Mouse (Mus musculus) liver, adult (tissue): Measurements from ENCODE around the gene B4galt5.
A peak's percentile ranks its signal among the peaks of the same experiment; 100 is the strongest.

Source experiments
- GATA4 ChIP-seq: IDR thresholded peaks from 2 replicates; pipeline ENCODE4 v1.6.1; 2014; ENCODE audit warnings: mild to moderate bottlenecking, low read length; ENCODE audit not compliant: insufficient replicate concordance

Gene B4galt5

DNA sequence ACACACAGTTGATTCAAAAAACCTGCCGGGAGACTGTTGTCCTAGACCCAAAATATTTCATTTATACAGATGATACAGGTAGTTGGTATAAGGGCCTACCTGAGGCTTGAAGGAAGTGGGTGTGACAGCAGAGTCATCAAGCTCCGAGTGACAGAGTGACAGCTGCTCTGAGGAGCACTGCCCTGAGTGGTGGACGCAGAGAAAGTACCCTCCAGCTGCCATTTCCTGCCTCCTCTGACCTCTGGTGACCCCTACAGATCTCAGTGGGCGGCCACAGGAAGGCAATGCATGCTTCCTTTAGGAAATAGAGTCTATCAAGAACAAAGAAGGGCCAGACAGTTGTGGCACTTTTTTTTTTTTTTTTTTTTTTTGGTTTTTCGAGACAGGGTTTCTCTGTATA is 83.2 kb downstream of the B4galt5 start:
- TF ChIP-seq GATA4 = no peak

DNA sequence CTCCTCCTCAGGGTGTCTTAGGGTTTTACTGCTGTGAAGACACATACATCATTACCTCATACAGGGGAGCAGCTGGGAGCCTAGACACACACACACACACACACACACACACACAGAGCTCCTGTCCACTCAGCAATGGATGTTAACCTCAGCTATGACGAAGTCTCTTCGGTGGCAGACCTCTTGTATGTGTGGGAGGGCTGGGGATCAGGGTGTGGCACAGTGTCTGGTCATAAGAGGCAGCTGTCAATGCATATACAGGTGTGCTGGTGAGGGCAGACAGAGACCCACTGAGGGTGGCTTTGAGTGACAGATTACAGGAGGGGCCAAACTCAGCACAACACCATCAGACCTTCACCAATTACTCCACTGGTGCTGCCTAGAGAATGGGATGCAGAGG is 84.0 kb downstream of the B4galt5 start:
- no peak for TF ChIP-seq GATA4

DNA sequence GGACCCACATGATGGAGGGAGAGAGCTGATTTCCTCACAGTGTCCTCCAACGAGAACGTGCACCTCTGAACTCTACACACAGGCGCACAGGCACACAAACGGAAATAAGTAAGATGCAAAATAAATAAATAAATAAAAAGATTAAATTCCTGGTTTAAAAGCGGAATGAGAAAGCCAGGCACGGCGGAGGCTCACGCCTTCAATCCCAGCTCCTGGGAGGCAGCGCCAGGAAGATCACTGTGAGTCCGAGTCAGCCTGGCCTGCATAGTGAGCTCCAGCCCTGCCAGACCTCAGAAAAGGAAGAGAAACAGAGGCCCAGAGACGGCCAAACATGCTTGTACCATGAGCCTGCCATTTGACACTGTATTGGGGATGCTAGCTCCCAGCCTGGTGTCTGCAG is 85.1 kb downstream of the B4galt5 start:
- no peak for TF ChIP-seq GATA4

DNA sequence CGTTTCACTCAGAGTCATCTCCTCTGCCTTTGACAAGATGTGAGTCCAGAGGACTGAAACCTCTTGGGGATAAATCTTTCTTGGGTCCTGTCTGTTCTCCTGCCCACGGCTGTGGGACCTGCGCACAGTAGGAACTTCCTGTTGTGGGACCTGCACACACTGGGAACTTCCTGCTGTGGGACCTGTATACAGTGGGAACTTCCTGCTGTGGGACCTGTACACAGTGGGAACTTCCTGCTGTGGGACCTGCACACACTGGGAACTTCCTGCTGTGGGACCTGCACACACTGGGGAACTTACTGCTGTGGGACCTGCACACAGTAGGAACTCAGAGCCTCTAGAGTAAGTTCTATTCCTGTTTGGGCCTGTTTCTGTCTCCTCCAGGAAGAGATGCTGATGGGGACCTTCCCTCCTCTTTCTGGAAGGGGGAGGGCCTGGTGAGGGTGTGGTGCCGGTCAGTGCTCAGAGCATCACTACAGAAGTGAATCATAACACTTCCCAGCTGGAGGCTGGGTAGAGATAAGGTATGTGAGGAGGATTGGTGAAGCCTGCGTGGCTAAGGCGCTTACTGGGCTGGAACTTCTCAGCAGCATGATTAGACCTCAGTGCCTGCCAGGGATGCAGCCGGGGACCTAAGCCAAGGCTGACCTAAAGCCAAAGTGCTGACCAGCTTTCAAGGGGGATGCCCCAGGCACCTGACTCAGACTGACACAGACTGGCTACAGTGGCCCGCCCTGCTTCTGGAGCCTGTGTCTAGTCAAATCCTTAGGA is 85.8 kb downstream of the B4galt5 start:
- no peak for TF ChIP-seq GATA4

DNA sequence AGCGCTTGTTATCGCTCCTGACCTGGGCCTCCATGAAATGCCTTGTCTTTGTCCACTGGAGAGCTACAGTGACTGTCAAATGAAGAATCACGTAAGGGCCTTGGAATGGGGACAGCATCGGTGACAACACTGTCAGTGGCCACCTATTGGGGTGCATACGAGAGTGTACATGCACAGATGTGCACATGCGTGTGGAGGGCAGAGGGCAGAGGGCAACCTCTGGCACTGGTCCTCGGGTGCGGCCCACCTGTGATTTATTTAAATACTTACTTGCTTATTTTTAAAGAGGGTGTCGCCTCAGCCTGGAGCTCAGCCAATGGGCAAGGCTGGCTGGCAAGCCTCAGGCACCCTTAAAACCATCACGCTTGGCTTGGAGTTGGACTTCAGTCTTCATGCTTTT is 86.5 kb downstream of the B4galt5 start:
- no peak for TF ChIP-seq GATA4

DNA sequence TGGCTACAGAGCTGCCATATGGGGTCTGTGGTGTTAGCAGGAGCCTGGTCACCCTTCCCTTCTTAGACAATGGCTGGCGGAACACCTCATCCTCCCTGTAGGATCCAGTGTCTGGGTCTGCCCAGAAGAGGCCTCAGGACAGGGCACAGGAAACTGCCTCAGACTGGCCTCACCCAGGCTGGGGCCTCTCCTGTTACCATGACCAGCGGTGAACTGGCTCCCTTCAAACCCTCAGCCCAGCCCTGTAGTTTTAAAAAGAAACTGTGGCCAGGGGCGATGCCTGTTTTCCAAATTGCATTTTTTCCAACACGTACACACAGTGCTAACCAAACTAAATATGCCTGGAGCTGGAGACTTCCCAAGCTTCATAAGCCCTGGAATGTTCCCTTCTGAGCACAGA is 87.9 kb downstream of the B4galt5 start:
- no peak for TF ChIP-seq GATA4

DNA sequence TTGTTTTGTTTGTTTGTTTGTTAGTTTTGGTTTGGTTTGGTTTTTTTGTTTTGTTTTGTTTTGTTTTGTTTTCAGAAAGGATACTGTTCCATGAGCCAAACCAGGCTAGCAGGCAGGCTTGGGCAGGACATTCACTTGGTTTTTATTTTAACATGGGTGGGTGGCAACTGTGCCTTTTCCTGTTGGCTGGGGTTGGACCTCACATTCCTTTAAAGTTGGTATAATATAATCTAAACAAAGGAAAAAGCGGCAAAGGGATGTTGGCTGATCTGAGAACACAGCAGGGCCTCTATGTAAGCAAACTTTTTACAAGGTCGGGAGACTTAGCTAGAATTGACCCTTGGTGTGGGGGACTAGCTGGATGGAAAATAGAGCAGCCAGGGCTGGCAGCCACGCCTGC is 91.2 kb downstream of the B4galt5 start:
- TF ChIP-seq GATA4 = no peak

DNA sequence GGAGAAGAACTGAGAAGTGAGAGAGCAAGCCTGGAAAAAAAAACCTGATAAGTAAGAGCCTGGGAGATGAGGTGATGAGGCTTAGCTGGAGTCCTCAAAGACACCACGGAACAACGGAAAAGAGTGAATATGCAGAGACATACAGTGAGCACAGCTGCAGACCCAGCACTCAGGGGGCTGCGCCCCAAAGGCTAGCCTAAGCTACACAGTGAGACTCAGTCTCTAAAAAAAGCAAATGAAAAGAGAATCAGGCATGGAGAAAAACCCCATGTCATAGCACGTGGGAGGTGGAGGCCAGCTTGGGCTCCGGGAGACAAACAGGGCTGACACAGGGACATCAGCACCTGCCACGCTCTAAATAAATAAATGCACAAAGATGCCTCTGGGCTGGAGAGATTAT is 94.2 kb downstream of the B4galt5 start:
- no peak for TF ChIP-seq GATA4

DNA sequence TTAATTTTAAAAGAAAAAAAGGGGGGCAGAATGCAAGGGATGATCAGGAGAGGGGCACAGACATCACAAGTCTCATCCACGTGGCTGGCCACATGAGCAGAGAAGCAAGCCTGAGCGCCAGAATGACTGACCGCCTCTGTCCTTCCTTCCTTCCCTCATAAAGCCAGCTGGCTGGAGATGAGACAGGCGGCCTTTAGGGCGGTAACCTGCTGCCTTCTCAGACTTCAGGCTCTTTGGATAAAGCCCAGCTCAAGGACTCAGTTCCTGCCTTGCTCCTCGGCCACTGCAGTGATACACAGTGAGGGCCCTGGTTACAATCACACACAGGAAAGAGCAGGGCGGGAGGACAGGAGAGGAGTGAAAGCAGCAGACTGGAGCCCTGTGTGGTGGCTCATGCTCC is 94.8 kb downstream of the B4galt5 start:
- peak; percentile 87; the same call in 1 of the 2 replicates for TF ChIP-seq GATA4

DNA sequence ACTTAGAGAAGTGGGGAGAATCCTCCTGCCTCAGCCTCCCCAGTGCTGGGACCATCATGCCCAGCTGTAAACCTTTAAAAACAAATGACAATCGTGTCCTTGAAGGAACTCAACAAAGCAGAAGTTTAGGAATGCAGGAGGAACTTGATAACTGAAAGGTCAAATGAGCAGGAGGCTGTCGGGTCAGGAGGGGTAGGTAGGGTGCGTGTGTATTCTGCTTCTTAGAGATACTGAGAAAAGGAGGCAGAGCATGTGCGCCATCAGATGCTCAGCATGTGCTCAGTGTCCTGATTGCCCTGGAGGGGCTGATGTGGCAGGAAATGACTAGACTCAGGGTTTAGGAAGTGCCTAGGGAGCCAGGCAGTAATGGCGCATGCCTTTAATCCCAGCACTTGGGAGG is 95.5 kb downstream of the B4galt5 start:
- peak; percentile 48; the same call in 1 of the 2 replicates for TF ChIP-seq GATA4

DNA sequence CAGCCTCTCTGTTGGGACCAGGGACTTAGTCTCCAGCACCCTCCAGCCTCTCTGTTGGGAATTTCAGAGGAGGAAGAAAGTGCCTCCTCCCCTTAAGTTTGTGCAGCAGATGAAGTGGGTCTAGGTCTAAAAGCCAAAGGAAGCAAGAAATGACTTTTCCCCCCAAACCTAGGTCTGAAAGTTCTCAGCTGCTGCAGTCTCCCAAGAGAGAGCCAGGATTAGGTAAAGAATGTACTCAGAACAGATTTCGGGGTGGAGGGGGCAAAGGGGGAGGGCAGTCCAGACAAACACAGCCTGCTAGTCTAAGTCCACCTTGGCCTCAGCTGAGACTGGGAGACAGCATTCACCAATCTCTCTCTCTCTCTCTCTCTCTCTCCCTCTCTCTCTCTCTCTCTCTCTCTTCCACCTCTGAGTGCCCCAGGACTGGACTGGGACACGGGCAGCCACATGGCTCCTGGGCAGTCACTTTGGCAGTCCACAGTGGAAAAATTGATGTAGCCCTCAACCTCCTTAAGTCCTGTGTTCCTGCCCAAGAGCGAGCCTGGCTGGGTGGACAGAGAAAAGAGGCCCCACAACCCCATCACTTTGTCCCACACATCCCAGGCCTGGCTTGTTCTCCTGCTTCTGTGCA is 96.8 kb downstream of the B4galt5 start:
- no peak for TF ChIP-seq GATA4

DNA sequence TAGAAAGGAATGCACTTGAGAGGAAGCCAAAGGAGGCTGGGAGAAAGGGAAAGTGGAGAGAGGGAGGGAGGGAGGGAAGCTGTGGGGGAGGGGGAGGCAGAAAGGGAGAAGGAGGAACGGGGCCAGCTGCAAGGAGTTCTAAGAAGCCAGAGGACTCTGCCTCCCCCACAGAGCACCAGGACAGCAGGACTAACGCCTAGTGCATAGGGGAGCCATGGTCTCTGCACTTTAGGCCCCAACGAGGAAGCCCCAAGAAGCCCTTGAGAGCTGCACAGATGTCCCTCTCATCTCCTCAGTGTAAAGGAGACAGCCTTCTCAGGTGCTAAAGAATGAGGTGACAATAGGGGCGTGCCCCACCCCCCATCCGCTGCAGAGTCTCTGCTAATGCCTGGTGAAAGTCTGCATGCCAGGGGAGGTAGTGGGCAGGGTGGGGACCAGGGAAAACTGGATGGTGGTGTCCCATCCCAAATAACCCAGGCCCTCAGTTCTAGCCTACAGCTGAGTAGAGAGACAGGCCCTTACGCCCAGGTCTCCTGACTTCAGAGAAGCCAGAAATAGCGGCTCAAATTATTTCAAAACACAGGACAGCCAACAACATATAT is 98.1 kb downstream of the B4galt5 start:
- no peak for TF ChIP-seq GATA4

DNA sequence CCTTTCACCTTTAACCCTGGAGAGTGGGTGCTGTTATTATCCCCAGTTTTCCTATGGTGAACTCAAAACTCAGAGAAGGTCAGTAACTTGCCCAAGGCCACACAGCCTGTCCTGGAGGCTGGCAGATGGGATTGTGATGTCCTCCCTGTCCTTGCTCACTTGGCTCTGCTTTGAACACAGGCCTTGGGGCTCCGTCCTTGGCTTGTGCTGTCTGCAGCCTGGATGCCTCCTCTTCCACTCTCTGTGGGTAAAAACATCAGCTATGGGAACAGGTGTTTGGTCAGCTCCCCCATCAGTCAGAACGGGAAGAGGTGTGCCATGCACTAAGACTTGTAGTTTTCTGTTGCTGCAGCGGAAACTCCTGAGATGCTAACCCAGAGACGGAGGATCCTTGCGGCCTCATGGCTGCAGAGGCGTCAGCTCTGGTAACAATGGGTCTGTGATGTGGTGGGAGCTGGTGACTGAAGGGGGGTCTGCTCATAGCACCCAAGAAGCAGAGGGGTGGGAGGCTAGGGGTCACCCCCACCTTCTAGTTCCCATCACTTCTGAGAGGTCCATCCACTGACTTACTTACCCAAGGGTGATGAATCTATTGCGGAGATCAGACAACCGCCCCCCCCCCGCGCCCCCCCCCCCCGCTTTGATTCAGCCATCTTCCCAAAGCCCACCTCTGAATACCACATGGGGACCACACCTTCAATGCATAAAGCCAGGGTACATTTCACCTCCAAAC is 98.8 kb downstream of the B4galt5 start:
- TF ChIP-seq GATA4 = no peak

DNA sequence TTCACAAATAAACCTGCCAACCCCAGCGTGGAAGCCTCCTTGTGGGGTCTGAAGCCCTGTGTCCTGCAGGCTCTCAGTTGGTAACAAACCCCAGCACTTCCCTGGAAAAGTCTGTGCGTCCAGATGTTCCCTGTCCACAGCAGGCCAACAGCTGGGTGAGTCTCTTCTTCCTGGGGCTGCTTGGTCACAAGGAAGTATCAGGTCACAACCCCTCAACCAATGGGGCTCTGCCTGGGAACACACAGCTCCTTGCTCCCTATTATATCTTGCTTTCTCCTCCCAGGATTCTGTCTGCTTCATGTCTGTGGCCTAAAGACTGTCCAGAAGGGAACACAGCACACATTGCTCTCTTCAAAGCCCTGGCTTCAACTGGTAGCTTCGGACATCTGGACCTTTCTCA is 99.4 kb downstream of the B4galt5 start:
- no peak for TF ChIP-seq GATA4
